Mouse (Mus musculus) left cerebral cortex, adult 11 months (tissue): ENCODE measurements around the gene Erbb3.

Experiments
- DNase-seq: peaks from one replicate; pipeline ENCODE4 v3.0.0; 2022; ENCODE audit warnings: low spot score

The Erbb3 gene

GRCm38 (mm10) chr10:128612433-128613153 lies 23.1 kb upstream of the Erbb3 start:
- peak; percentile 50 for DNase-seq

- no peak for DNase-seq
Observed at GRCm38 (mm10) chr10:128606483-128606882, 17.0 kb upstream of the Erbb3 start.

- DNase-seq = no peak
Observed at GRCm38 (mm10) chr10:128602470-128603128, 13.1 kb upstream of the Erbb3 start.

GRCm38 (mm10) chr10:128601499-128601898 lies 12.0 kb upstream of the Erbb3 start:
- no peak for DNase-seq

GRCm38 (mm10) chr10:128598476-128598875 lies 9.0 kb upstream of the Erbb3 start:
- no peak for DNase-seq

- DNase-seq = no peak
Observed at GRCm38 (mm10) chr10:128592797-128593196, 3.3 kb upstream of the Erbb3 start.

- DNase-seq = no peak
Observed at GRCm38 (mm10) chr10:128591436-128591835, 2.0 kb upstream of the Erbb3 start.

- DNase-seq = no peak
Observed at GRCm38 (mm10) chr10:128590193-128590690, 790 bp upstream of the Erbb3 start.

GRCm38 (mm10) chr10:128588775-128589463 lies 533 bp downstream of the Erbb3 start:
- DNase-seq = no peak

GRCm38 (mm10) chr10:128588136-128588535 lies 1.3 kb downstream of the Erbb3 start:
- DNase-seq = no peak

- no peak for DNase-seq
Observed at GRCm38 (mm10) chr10:128587697-128588096, 1.8 kb downstream of the Erbb3 start.

- no peak for DNase-seq
Observed at GRCm38 (mm10) chr10:128587120-128587519, 2.3 kb downstream of the Erbb3 start.

- no peak for DNase-seq
Observed at GRCm38 (mm10) chr10:128586546-128586945, 2.9 kb downstream of the Erbb3 start.

- DNase-seq = no peak
Observed at GRCm38 (mm10) chr10:128584386-128584785, 5.1 kb downstream of the Erbb3 start.

GRCm38 (mm10) chr10:128583644-128584043 lies 5.8 kb downstream of the Erbb3 start:
- no peak for DNase-seq

GRCm38 (mm10) chr10:128579731-128580130 lies 9.7 kb downstream of the Erbb3 start:
- no peak for DNase-seq

GRCm38 (mm10) chr10:128579298-128579697 lies 10.2 kb downstream of the Erbb3 start:
- no peak for DNase-seq

GRCm38 (mm10) chr10:128578330-128578729 lies 11.1 kb downstream of the Erbb3 start:
- no peak for DNase-seq

- DNase-seq = no peak
Observed at GRCm38 (mm10) chr10:128575063-128575462, 14.4 kb downstream of the Erbb3 start.

GRCm38 (mm10) chr10:128565788-128566531 lies 23.5 kb downstream of the Erbb3 start, which contains the start of gene Pa2g4:
Gene Pa2g4, minus strand, starts transcription at chr10:128565987.
- peak; percentile 96 for DNase-seq

- no peak for DNase-seq
Observed at GRCm38 (mm10) chr10:128565206-128565787, 24.2 kb downstream of the Erbb3 start.

- DNase-seq = no peak
Observed at GRCm38 (mm10) chr10:128563544-128563943, 25.9 kb downstream of the Erbb3 start.
